Mouse (Mus musculus): ENCODE measurements at regions not wholly inside any gene's neighbourhood (a gene's known extent, or its start where the extent isn't known, plus 50 kb on each side); places are given as distances from the start of the nearest gene placed in this dataset.
"Not testable (repeated sequence)": the region's sequence is repeated elsewhere in the genome, so short reads cannot be mapped to it uniquely, and the experiment has no call there.

DNA sequence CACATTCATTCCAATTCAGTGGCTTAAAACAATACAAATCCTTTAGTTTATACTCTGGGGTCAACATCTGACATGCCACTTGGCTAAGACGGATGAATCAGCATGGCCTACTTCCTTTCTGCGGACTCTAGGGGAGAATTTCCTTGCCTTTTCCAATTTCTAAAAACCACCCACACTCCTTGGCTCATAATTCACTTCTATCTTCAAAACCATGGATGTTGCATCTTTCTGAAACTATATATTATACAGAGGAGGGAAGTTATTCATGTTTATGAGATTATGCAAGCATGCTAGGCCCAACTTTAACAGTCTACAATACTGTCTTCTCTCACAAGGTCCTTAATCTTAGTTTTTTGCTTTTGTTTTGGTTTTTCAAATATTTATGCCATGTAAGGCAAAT, 273.0 kb upstream of the Col8a1 start:
- no peak for ATAC-seq (ENCODE audit: insufficient number of reproducible peaks, low FRiP score, low TSS enrichment, low read depth)

DNA sequence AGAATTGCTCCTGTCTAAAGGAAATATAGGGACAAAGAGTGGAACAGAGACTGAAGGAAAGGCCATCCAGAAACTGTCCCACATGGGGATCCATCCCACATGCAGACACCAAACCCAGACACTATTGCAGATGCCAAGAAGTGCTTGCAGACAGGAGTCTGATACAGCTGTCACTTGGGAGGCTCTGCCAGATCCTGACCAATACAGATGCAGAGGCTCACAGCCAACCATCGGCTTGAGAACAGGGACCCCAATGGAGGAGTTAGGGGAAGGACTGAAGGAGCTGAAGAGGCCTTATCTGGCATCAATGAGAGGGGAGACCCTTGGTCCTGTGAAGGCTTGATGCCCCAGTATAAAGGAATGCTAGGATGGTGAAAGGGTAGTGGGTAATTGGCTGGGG, 274.0 kb upstream of the Col8a1 start:
- H3K4me2 ChIP-seq (replicated peaks); ATAC-seq (ENCODE audit: insufficient number of reproducible peaks, low FRiP score, low TSS enrichment, low read depth); H3K27me3 ChIP-seq; H3K4me3 ChIP-seq (replicated peaks); H3K9me3 ChIP-seq (replicated peaks); H3K36me3 ChIP-seq; H3K9ac ChIP-seq; H3K4me1 ChIP-seq; H3K27ac ChIP-seq (replicated peaks): not testable (repeated sequence)
- 81% methylated on average over 1 of the region's 1 CpGs for WGBS

More for the DNA sequence above, 273.0 kb upstream of the Col8a1 start:
- H3K36me3 ChIP-seq, result no peaks in the 10 kb centered on the region
- H3K27me3 ChIP-seq, result no peaks in the 10 kb centered on the region
- no peak overlapping the region for H3K27ac ChIP-seq (replicated peaks)
- H3K4me2 ChIP-seq (replicated peaks), result no peak overlapping the region
- peaks cover 3% of the 10 kb centered on the region; the same call in 1 of the 2 replicates for H3K4me1 ChIP-seq
- no peaks in the 10 kb centered on the region for H3K9me3 ChIP-seq (replicated peaks)
- H3K4me3 ChIP-seq (replicated peaks), result no peak overlapping the region
- WGBS, result 81% methylated on average over 2 of the region's 2 CpGs
- H3K9ac ChIP-seq, result no peak overlapping the region

GRCm38 (mm10) chr16:58029674-58030073, 275.1 kb upstream of the Col8a1 start:
- ATAC-seq (ENCODE audit: insufficient number of reproducible peaks, low FRiP score, low TSS enrichment, low read depth), result no peak
- H3K36me3 ChIP-seq, result no peaks in the 10 kb centered on the region
- no peaks in the 10 kb centered on the region for H3K27me3 ChIP-seq
- no peak overlapping the region for H3K9ac ChIP-seq
- H3K4me3 ChIP-seq (replicated peaks), result no peak overlapping the region
- no peaks in the 10 kb centered on the region for H3K9me3 ChIP-seq (replicated peaks)
- 41% methylated on average over 5 of the region's 5 CpGs for WGBS
- no peak overlapping the region for H3K4me2 ChIP-seq (replicated peaks)
- peaks cover 3% of the 10 kb centered on the region; the same call in 1 of the 2 replicates for H3K4me1 ChIP-seq
- H3K27ac ChIP-seq (replicated peaks), result no peak overlapping the region

DNA sequence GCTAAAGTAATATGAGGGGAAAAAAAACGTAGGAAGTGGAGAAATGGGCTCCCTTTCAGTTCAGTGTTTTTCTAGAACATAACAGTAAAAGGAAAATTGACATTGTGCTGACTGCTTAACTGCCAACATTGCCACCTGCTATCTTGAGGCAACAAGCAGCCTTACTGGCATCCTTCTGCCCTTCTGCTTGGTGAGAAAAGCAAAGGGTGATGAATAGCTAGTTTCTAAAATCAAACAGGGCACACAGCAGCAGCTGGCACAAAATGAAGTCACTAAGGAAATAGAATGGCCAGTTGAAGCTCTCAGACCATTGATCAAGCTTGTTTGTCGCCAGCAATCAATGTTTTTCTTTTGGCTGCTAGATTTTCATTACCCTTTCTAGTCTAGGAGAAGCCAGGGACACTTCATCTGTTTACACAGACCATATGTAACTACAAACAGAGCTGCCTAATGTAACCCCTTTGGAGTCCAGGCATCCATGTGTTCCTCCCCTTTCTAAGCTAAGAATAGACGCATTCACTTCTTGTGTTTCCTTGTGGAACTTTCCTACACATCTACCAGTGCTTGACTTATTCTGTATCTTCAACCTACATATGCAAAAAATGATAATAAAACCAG, 314.2 kb upstream of the Col8a1 start:
- no peak overlapping the region for H3K4me3 ChIP-seq (replicated peaks)
- no peaks in the 10 kb centered on the region for H3K27me3 ChIP-seq
- WGBS, result 69% methylated on average over 3 of the region's 3 CpGs
- no peak for ATAC-seq (ENCODE audit: insufficient number of reproducible peaks, low FRiP score, low TSS enrichment, low read depth)
- H3K4me2 ChIP-seq (replicated peaks), result no peak overlapping the region
- no peak overlapping the region for H3K27ac ChIP-seq (replicated peaks)
- H3K9ac ChIP-seq, result no peak overlapping the region
- no peaks in the 10 kb centered on the region for H3K36me3 ChIP-seq
- no peaks in the 10 kb centered on the region for H3K9me3 ChIP-seq (replicated peaks)
- H3K4me1 ChIP-seq, result no peaks in the 10 kb centered on the region

DNA sequence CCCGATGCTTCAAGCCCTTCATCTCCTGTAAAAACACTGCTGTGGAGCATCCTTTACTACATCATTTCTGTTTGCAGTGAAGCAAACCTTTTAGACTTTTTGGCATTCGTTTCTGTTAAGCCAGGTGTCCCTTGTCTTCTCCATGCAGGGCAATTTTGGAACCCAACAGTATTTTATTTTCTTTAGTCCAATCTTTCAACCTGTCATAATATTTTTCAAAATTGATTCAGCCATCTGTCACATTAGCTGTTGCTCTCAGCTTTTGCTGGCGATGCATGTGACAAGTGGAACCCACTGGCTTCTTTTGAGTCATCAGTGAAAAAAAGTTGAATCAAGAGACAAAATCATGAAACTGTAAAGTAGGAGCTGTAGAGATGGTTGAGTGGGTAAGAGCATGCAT, 317.9 kb upstream of the Col8a1 start:
- Histone ChIP-seq H3K36me3 (no peaks in the 10 kb centered on the region), H3K27me3 (no peaks in the 10 kb centered on the region), H3K27ac (replicated peaks) (no peak overlapping the region), H3K9ac (no peak overlapping the region), H3K4me3 (replicated peaks) (no peak overlapping the region), H3K4me2 (replicated peaks) (no peak overlapping the region), H3K9me3 (replicated peaks) (no peaks in the 10 kb centered on the region), H3K4me1 (no peaks in the 10 kb centered on the region)
- WGBS, result 80% methylated on average over 3 of the region's 3 CpGs
- no peak for ATAC-seq (ENCODE audit: insufficient number of reproducible peaks, low FRiP score, low TSS enrichment, low read depth)

- Histone ChIP-seq H3K9me3 (replicated peaks) (no peaks in the 10 kb centered on the region), H3K4me3 (replicated peaks) (no peak overlapping the region), H3K27ac (replicated peaks) (no peak overlapping the region), H3K4me1 (no peaks in the 10 kb centered on the region), H3K36me3 (no peaks in the 10 kb centered on the region), H3K27me3 (no peaks in the 10 kb centered on the region), H3K4me2 (replicated peaks) (no peak overlapping the region), H3K9ac (no peak overlapping the region)
- ATAC-seq (ENCODE audit: insufficient number of reproducible peaks, low FRiP score, low TSS enrichment, low read depth), result no peak
- WGBS, result 44% methylated on average over 4 of the region's 4 CpGs
Observed at GRCm38 (mm10) chr16:58100351-58100750, 307.9 kb upstream of the Dcbld2 start.

DNA sequence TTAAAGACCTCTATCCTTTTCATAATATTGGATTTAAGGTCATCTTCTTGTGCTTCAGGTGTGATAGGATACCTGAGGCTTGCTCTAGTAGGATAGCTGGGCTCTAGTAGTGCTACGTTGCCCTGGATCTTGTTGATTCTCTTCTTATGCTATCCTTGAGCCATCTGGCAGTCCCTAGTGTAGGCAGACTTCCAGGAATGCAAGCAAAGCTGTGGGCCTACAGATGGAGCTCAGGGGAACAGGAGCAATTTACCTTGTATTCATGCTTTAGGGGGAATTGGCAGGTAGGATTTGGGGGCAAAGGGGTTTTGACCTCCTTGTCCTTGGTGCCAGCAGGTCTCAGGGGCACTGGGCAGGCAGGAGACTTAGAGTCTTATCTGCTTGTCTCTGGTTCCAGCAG, 297.8 kb upstream of the Dcbld2 start:
- no peak overlapping the region for H3K27ac ChIP-seq (replicated peaks)
- no peaks in the 10 kb centered on the region for H3K36me3 ChIP-seq
- no peak overlapping the region for H3K4me2 ChIP-seq (replicated peaks)
- no peaks in the 10 kb centered on the region for H3K4me1 ChIP-seq
- no peaks in the 10 kb centered on the region for H3K9me3 ChIP-seq (replicated peaks)
- no peak for ATAC-seq (ENCODE audit: insufficient number of reproducible peaks, low FRiP score, low TSS enrichment, low read depth)
- no peak overlapping the region for H3K9ac ChIP-seq
- 86% methylated on average over 1 of the region's 1 CpGs for WGBS
- H3K4me3 ChIP-seq (replicated peaks), result no peak overlapping the region
- no peaks in the 10 kb centered on the region for H3K27me3 ChIP-seq

- no peaks in the 10 kb centered on the region for H3K4me1 ChIP-seq
- no peaks in the 10 kb centered on the region for H3K9me3 ChIP-seq (replicated peaks)
- no peak for ATAC-seq (ENCODE audit: insufficient number of reproducible peaks, low FRiP score, low TSS enrichment, low read depth)
- H3K4me3 ChIP-seq (replicated peaks), result no peak overlapping the region
- no peak overlapping the region for H3K9ac ChIP-seq
- H3K27ac ChIP-seq (replicated peaks), result no peak overlapping the region
- 66% methylated on average over 1 of the region's 1 CpGs for WGBS
- H3K27me3 ChIP-seq, result no peaks in the 10 kb centered on the region
- no peaks in the 10 kb centered on the region for H3K36me3 ChIP-seq
- H3K4me2 ChIP-seq (replicated peaks), result no peak overlapping the region
Observed at GRCm38 (mm10) chr16:58126086-58126485, 282.2 kb upstream of the Dcbld2 start.

- WGBS, result 38% methylated on average over 12 of the region's 12 CpGs
- peaks cover 5% of the 10 kb centered on the region; the same call in 1 of the 2 replicates for H3K4me1 ChIP-seq
- no peaks in the 10 kb centered on the region for H3K9me3 ChIP-seq (replicated peaks)
- no peaks in the 10 kb centered on the region; the same call in 1 of the 2 replicates for H3K27me3 ChIP-seq
- 0 out of 2 replicates have a peak, but pooled peaks have one; percentile 43 for ATAC-seq (ENCODE audit: insufficient number of reproducible peaks, low FRiP score, low TSS enrichment, low read depth)
- no peak overlapping the region for H3K9ac ChIP-seq
- H3K27ac ChIP-seq (replicated peaks), result no peak overlapping the region
- 0 out of 2 replicates have a peak overlapping the region, but pooled peaks have one; percentile 23 for H3K4me2 ChIP-seq (replicated peaks)
- peak overlapping the region; percentile 11; the same call in 1 of the 2 replicates for H3K4me3 ChIP-seq (replicated peaks)
- H3K36me3 ChIP-seq, result no peaks in the 10 kb centered on the region
Observed at GRCm38 (mm10) chr16:58136144-58136905, 271.9 kb upstream of the Dcbld2 start.

DNA sequence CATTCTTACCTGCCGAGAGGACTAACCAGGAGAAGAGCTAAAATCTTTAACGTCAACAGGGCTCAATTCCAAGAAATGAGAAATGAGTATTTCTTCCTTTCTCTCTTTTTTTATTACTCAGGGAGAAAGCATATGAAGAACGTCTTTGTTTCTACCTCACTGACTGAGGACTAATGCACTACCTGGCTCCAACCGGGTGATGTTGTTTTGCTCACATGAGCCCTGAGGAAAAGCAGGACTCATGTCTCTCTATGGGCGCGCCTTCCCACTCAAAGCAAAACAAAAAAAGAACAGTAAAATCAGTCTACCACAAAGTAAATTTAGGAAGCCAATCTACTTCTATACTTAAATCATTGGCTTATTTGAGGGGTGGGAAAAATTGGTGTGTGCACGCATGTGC, 271.3 kb upstream of the Dcbld2 start:
- H3K27me3 ChIP-seq, result no peaks in the 10 kb centered on the region; the same call in 1 of the 2 replicates
- H3K4me3 ChIP-seq (replicated peaks), result peak overlapping the region; percentile 11; the same call in 1 of the 2 replicates
- WGBS, result 66% methylated on average over 7 of the region's 7 CpGs
- no peaks in the 10 kb centered on the region for H3K36me3 ChIP-seq
- H3K27ac ChIP-seq (replicated peaks), result no peak overlapping the region
- 0 out of 2 replicates have a peak overlapping the region, but pooled peaks have one; percentile 23 for H3K4me2 ChIP-seq (replicated peaks)
- ATAC-seq (ENCODE audit: insufficient number of reproducible peaks, low FRiP score, low TSS enrichment, low read depth), result no peak
- H3K9me3 ChIP-seq (replicated peaks), result no peaks in the 10 kb centered on the region
- H3K4me1 ChIP-seq, result peaks cover 5% of the 10 kb centered on the region; the same call in 1 of the 2 replicates
- H3K9ac ChIP-seq, result no peak overlapping the region

DNA sequence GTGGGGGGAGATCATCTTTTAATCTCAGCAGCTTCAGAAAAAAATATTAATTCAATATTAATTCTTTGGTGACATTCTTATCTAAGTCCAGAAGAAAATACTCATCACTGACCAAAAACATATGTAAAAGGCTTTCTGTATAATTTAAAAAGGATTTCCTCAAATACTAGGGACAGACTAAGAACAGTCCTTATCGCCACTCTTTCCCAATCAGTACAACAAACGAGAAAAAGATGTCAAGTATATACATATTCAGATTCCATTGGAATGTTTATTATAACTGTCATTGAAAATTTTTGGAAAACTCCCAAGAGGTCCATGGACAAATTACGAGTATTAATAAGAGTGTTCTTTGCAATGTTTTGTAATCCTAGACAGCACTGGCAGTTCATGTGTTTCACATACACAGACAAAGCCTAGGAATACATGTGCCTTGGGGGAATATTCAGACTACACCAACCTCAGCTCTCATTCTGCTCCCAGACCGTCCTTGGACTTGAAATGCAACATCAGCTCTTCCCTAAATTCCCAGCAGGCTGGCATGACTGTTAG, 270.4 kb upstream of the Dcbld2 start:
- Histone ChIP-seq H3K4me2 (replicated peaks) (no peak overlapping the region), H3K9ac (no peak overlapping the region), H3K4me3 (replicated peaks) (no peak overlapping the region), H3K36me3 (no peaks in the 10 kb centered on the region), H3K27ac (replicated peaks) (no peak overlapping the region), H3K9me3 (replicated peaks) (no peaks in the 10 kb centered on the region), H3K27me3 (no peaks in the 10 kb centered on the region; the same call in 1 of the 2 replicates), H3K4me1 (peaks cover 5% of the 10 kb centered on the region; the same call in 1 of the 2 replicates)
- ATAC-seq (ENCODE audit: insufficient number of reproducible peaks, low FRiP score, low TSS enrichment, low read depth), result no peak
- WGBS, result 41% methylated on average over 4 of the region's 4 CpGs
